In the genomic region with DNA sequence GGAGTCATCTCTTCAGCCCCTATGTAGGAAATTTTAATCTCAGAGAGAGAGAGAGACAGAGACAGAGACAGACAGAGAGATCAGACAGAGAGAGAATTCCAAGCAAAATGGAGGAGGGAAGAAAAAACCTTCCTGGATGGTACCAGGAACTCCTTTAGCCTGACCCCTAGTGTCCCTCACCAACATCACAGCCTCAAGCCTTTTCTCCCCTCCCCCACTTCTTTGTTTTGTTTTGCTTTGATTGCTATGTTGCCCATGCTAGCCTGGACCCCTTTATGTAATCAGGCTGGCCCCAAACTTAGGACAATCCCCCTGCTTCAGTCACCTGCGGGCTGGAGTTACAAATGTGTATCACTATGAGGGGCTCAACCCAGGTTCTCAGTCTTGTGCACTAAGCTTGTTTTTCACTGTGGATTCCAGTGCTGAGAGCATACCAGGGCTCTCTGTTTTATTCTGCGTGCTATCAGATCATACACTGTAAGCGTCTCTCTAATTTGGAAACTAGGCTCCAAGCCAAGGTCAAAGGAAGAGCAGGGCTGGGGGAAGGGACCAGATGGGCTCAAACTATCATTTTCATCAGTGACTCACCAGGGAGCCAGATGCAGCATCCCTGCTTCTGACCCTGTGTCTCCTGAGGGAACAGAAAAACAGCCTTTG, we compare ENCODE assay signal across 8 mouse cellular contexts. TPM values are rescaled to one million over a fixed set of nuclear protein-coding genes. Genes with fewer than 3 reads are reported as not detected.
DNase-seq lines count a peak whose midpoint lies in the region; ATAC-seq and TF ChIP-seq lines count a peak whose summit lies in the region.

No protein-coding gene starts in this region.

- TF ChIP-seq CTCF in left cerebral cortex, adult 2 months (IDR thresholded peaks at IDR 0.05) = peak; percentile 44
- peak; percentile 58 for TF ChIP-seq CTCF in gastrocnemius, adult 2 months (IDR thresholded peaks at IDR 0.05)
- peak; percentile 69 for TF ChIP-seq CTCF in intestine, postnatal 0 days (IDR thresholded peaks at IDR 0.05; ENCODE audit: low read depth)

- H3K4me1 ChIP-seq in intestine, postnatal 0 days (replicated peaks; ENCODE audit: control insufficient read depth, insufficient read depth, low read length) = no peaks in the 10 kb centered on the region
- H3K4me1 ChIP-seq in midbrain, embryonic 12.5 days = peaks cover 6% of the 10 kb centered on the region; the same call in 1 of the 2 replicates

- ATAC-seq in intestine, postnatal 0 days = no peak
- ATAC-seq in midbrain, embryonic 12.5 days (ENCODE audit: low FRiP score, low read depth) = no peak

- H3K27ac ChIP-seq in left cerebral cortex, adult 2 months = peak overlapping the region; percentile 47; the same call in 1 of the 2 replicates
- peak overlapping the region; percentile 86 for H3K27ac ChIP-seq in gastrocnemius, adult 2 months
- peak overlapping the region; percentile 9; the same call in 1 of the 2 replicates for H3K27ac ChIP-seq in intestine, postnatal 0 days (ENCODE audit: low read depth, low read length)
- 0 out of 2 replicates have a peak overlapping the region, but pooled peaks have one; percentile 44 for H3K27ac ChIP-seq in midbrain, embryonic 12.5 days (replicated peaks)

- peaks cover 13% of the 10 kb centered on the region; the same call in 1 of the 2 replicates for H3K36me3 ChIP-seq in intestine, postnatal 0 days (ENCODE audit: control insufficient read depth, insufficient read depth)
- peaks cover 31% of the 10 kb centered on the region for H3K36me3 ChIP-seq in midbrain, embryonic 12.5 days

- no peak overlapping the region for H3K4me3 ChIP-seq in left cerebral cortex, adult 2 months
- peak overlapping the region; percentile 37 for H3K4me3 ChIP-seq in gastrocnemius, adult 2 months
- no peak overlapping the region for H3K4me3 ChIP-seq in intestine, postnatal 0 days (ENCODE audit: low read depth, low read length)
- no peak overlapping the region for H3K4me3 ChIP-seq in midbrain, embryonic 12.5 days

- intact Hi-C loops in left cerebral cortex, adult 2 months (cut with DNase I) = no loop called here
- intact Hi-C loops in gastrocnemius, adult 2 months (cut with DNase I) = no loop called here

- DNase-seq in left cerebral cortex, adult 2 months (ENCODE audit: extremely low spot score in 1 of 2, low spot score in 2 of 2) = no peak
- no peak for DNase-seq in left cerebral cortex, adult 8-10 months (ENCODE audit: low spot score in 2 of 2)
- peak; percentile 44 for DNase-seq in adrenal gland, postnatal 25 days
- DNase-seq in gastrocnemius, adult 2 months = peak; percentile 60
- no peak for DNase-seq in spleen, adult 12 weeks (ENCODE audit: low spot score)
- DNase-seq in left cerebral cortex, adult 11 months (ENCODE audit: low spot score) = no peak

- no peak overlapping the region for H3K9ac ChIP-seq in intestine, postnatal 0 days (ENCODE audit: low read depth, low read length)
- H3K9ac ChIP-seq in midbrain, embryonic 12.5 days (replicated peaks) = no peak overlapping the region

- no peak overlapping the region for H3K4me2 ChIP-seq in intestine, postnatal 0 days (replicated peaks; ENCODE audit: low read depth)
- no peak overlapping the region for H3K4me2 ChIP-seq in midbrain, embryonic 12.5 days (replicated peaks)

- H3K27me3 ChIP-seq in intestine, postnatal 0 days (replicated peaks; ENCODE audit: control insufficient read depth, insufficient read depth, low read length) = no peaks in the 10 kb centered on the region
- H3K27me3 ChIP-seq in midbrain, embryonic 12.5 days = no peaks in the 10 kb centered on the region

- 42% methylated on average over 3 of the region's 3 CpGs for WGBS in intestine, postnatal 0 days
- 51% methylated on average over 3 of the region's 3 CpGs for WGBS in midbrain, embryonic 12.5 days

- no peaks in the 10 kb centered on the region for H3K9me3 ChIP-seq in intestine, postnatal 0 days (ENCODE audit: control insufficient read depth)
- no peaks in the 10 kb centered on the region for H3K9me3 ChIP-seq in midbrain, embryonic 12.5 days

RNA-seq across cellular contexts. Expression of a gene that starts 33.0 kb away (rescaled TPM):
- 100 to 1,000 TPM; 313 to 317 TPM for total RNA-seq in left cerebral cortex, adult 2 months (2021)
- 100 to 1,000 TPM; 303 to 332 (median 311) TPM for total RNA-seq in left cerebral cortex, adult 8-10 months (2022)
- 818 and 895 TPM in 2 replicates for total RNA-seq in adrenal gland, postnatal 25 days (2021)
- 100 to 1,000 TPM; 267 to 277 TPM for total RNA-seq in gastrocnemius, adult 2 months (2021)
- polyA plus RNA-seq in intestine, postnatal 0 days (2015; fragmentation: Nextera tagmentation; extraction: Ambion mirVana) = 158 and 168 TPM in 2 replicates
- 193 and 205 TPM in 2 replicates for polyA plus RNA-seq in midbrain, embryonic 12.5 days (2016; fragmentation: Nextera tagmentation; extraction: Ambion mirVana)

RNA-seq across cellular contexts. Expression of a gene that starts 48.2 kb away (rescaled TPM):
- total RNA-seq in left cerebral cortex, adult 2 months (2021) = 10 to 100 TPM; 27.2 to 28.4 TPM
- total RNA-seq in left cerebral cortex, adult 8-10 months (2022) = 10 to 100 TPM; 27.4 to 30.1 (median 28.9) TPM
- total RNA-seq in adrenal gland, postnatal 25 days (2021) = 40.9 and 46.2 TPM in 2 replicates
- total RNA-seq in gastrocnemius, adult 2 months (2021) = 10 to 100 TPM; 23.8 to 24.7 TPM
- 29.6 and 31.5 TPM in 2 replicates for polyA plus RNA-seq in intestine, postnatal 0 days (2015; fragmentation: Nextera tagmentation; extraction: Ambion mirVana)
- polyA plus RNA-seq in midbrain, embryonic 12.5 days (2016; fragmentation: Nextera tagmentation; extraction: Ambion mirVana) = 44.7 and 46.9 TPM in 2 replicates

Comparison
In these comparisons a context has a peak if more than half of its experiments do, and no peak if none do; other contexts are left out.
1. DNase-seq: peak in adrenal gland, postnatal 25 days (single experiment) and gastrocnemius, adult 2 months (single experiment); none in left cerebral cortex, adult 2 months (0 of 2), left cerebral cortex, adult 8-10 months (0 of 2), spleen, adult 12 weeks (single experiment) and left cerebral cortex, adult 11 months (single experiment).
2. H3K27ac ChIP-seq: peak in every context shown above with its lines; median percentile 86 in gastrocnemius, adult 2 months; 47 in left cerebral cortex, adult 2 months; 44 in midbrain, embryonic 12.5 days; 9 in intestine, postnatal 0 days.
3. Peak in every context shown above with its lines, with median percentiles within 50 percentile points of each other: CTCF ChIP-seq.